Mouse (Mus musculus) bone marrow, adult 2 months (tissue): ENCODE measurements around the gene Psma3. TPM values are rescaled to one million over a fixed set of nuclear protein-coding genes. Genes with fewer than 3 reads are reported as not detected.
A peak's percentile ranks its signal among the peaks of the same experiment; 100 is the strongest.

ENCODE experiments used
- H3K27ac ChIP-seq: fragments of 200-500 bp; 2 replicates; pipeline ENCODE4 v1.5.1; 2012; ENCODE audit warnings: low read depth, mild to moderate bottlenecking, control low read depth, inconsistent platforms, low read length; ENCODE audit not compliant: control insufficient read depth, poor library complexity, insufficient read depth
- H3K4me1 ChIP-seq: fragments of 200-500 bp; 2 replicates; pipeline ENCODE4 v1.6.1; 2011; ENCODE audit warnings: low read length; ENCODE audit not compliant: control insufficient read depth, insufficient read depth
- H3K4me3 ChIP-seq: fragments of 200-500 bp; replicated peaks from 2 replicates; pipeline ENCODE3; 2011; ENCODE audit warnings: mild to moderate bottlenecking, low read depth, low read length, control low read depth; ENCODE audit not compliant: control insufficient read depth
- CTCF ChIP-seq: fragments of 200-500 bp; IDR thresholded peaks from 2 replicates; pipeline ENCODE4 v1.5.1; 2011; ENCODE audit warnings: low read length, control low read depth; ENCODE audit not compliant: control insufficient read depth, insufficient read depth
- POLR2A ChIP-seq: fragments of 200-500 bp; IDR thresholded peaks from 2 replicates; pipeline ENCODE4 v1.6.1; 2011; ENCODE audit warnings: low read depth, mild to moderate bottlenecking, control low read depth, low read length, borderline replicate concordance; ENCODE audit not compliant: control insufficient read depth
- WGBS: fragments of 180-500 bp; shearing (Covaris S2); methylation state at CpG from one replicate; pipeline ENCODE4 v1.1.7; 2018; 5-methylcytosine and 5-hydroxymethylcytosine counted together
- polyA plus RNA-seq: library from polyadenylated mRNA; stranded (reverse); fragments of >200 nt; gene quantifications from 2 replicates; pipeline ENCODE4 v1.2.4, GENCODE M21; 2011; ENCODE audit warnings: low replicate concordance; ENCODE audit not compliant: missing spikeins, insufficient read depth, insufficient read length

Psma3 gene
- polyA plus RNA-seq, 1 experiment, result 186 TPM

DNA sequence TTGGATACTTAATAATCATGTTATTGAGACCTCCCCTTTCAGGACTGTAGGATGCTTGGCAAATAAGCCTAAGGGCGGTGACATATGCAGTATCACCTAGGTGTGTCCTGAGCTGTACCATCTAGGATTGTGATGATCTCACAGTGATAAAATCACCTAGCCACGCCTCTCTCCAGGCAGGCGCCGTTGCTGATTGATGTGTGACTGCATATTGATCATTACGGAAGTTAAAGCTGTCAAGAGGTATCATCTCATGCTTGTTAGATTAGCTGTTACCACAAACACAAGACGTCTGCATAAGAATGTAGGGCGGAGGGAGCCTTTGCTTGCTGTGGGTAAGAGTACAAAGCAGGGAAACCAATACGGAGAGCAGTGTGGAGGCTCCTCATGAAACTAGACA is 55.8 kb downstream of the Psma3 start:
- WGBS, result 87% methylated on average over 8 of the region's 8 CpGs
- TF ChIP-seq CTCF, result no peak
- TF ChIP-seq POLR2A, result no peak
- Histone ChIP-seq H3K4me3 (no peak overlapping the region), H3K4me1 (no peaks in the 10 kb centered on the region), H3K27ac (no peak overlapping the region)

DNA sequence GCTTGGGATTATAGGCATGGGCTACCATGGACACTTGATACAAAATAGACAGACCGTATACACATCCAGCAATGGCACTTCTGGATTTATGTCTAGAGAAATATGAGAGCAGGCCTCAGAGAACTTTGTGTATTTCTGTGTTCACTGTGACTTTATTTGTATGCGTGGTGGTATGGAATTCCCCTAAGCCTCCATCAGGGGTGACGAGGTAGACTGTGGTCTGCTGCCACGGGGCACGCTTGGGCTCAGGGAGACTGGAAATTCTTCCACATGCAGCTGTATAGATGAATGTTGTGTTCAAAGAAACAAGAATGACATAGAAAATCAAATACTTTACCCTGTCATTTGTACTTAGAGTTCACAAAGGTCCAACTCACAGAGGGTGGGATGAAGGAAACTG is 56.3 kb downstream of the Psma3 start:
- Histone ChIP-seq H3K4me1 (no peaks in the 10 kb centered on the region), H3K4me3 (no peak overlapping the region), H3K27ac (no peak overlapping the region)
- 92% methylated on average over 5 of the region's 5 CpGs for WGBS
- TF ChIP-seq POLR2A (no peak), CTCF (no peak)

DNA sequence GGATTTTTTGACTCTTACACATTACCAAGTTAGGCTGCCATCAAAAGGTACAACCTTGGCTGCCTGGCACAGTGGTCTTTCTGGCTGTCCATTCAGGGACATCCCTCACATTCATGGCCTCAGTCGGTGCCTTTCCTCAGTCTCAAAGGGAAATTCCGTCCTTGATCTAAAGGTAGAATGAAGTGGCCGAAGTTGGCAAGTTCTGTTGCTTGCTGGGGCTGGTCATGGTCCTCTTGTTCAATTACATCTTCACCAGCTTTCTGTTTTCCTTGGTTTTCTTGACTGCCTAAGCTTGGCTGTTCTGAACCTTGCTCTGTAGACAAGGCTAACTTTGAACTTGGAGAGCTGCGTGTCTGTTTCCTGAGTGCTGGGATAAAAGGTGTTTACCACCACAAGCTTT is 61.4 kb downstream of the Psma3 start:
- Histone ChIP-seq H3K27ac (no peak overlapping the region), H3K4me1 (peaks cover 2% of the 10 kb centered on the region; the same call in 1 of the 2 replicates), H3K4me3 (no peak overlapping the region)
- TF ChIP-seq POLR2A (no peak), CTCF (no peak)
- WGBS, result 91% methylated on average over 4 of the region's 4 CpGs

DNA sequence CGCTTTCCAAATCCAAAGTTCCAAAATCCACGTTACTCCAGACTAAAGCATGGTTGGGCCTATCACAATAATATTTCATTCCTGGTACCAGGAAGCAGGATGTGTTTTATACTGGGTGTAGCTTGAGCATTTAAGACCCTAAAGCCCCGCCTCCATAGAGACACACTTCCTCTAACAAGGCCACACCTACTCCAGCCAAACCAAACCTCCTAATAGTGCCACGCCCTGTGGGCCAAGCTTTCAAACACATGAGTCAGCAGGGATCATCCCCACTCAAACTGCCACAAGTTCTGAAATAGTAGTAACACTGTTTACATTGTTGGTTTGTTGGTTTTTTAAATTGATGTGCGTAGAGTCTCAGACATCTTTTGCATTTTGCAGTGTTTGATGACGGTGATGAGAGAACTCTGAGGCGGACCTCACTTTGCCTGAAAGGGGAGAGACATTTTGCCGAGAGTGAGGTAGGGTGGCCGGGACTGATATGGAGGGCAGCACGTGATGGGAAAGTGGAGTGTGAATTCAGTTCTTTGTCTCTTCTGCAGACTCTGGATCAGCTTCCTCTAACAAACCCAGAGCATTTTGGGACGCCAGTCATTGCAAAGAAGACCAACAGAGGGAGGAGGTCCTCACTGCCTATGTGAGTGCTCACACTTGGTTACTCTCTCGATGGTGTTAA is 62.4 kb downstream of the Psma3 start:
- TF ChIP-seq POLR2A (no peak), CTCF (no peak)
- Histone ChIP-seq H3K27ac (no peak overlapping the region), H3K4me1 (peaks cover 2% of the 10 kb centered on the region; the same call in 1 of the 2 replicates), H3K4me3 (no peak overlapping the region)
- WGBS, result 89% methylated on average over 12 of the region's 12 CpGs

DNA sequence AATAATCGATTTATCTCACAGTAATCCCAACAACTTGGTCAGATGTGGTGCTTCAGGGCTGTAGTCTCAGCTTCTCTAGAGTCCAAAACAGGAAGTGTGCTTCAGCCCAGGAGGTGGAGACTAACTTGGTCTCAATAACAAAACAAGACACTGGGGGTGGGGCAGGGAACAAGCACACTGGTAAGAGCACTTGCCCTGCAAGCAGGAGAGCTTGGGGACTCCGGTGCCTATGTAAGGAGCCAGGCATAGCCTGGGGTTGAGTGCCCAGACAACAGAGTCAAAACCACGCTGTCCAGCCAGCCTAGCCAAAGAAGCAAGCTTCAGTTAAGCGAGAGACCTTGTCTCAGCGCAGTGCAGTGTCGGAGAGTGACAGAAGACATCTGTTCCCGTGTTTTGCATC is 66.0 kb downstream of the Psma3 start:
- Histone ChIP-seq H3K4me1 (peaks cover 2% of the 10 kb centered on the region; the same call in 1 of the 2 replicates), H3K27ac (peak overlapping the region; percentile 0; the same call in 1 of the 2 replicates), H3K4me3 (no peak overlapping the region)
- TF ChIP-seq POLR2A (no peak), CTCF (no peak)
- WGBS, result 57% methylated on average over 7 of the region's 7 CpGs

DNA sequence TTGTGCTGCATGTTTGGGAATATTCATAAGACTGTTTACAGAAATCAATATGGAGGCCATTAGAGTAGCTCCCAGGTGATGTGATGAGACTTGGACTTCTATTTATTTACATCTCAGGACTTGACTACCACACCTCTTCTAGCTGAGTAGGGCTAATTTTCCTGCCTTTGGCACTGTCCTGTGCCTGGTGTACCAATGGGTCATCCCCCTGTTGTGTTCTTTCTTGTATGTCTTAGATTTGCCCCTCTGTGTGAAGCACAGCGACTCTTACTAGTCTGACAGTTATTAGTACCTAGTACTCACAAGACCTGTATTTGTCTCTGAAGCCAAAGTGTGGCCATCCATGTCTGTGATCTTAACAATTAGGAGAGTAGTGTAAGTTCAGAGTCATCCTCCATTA is 68.0 kb downstream of the Psma3 start:
- no peak overlapping the region for H3K4me3 ChIP-seq
- peaks cover 2% of the 10 kb centered on the region; the same call in 1 of the 2 replicates for H3K4me1 ChIP-seq
- no peak overlapping the region for H3K27ac ChIP-seq
- 94% methylated on average over 1 of the region's 1 CpGs for WGBS
- TF ChIP-seq CTCF (no peak), POLR2A (no peak)

GRCm38 (mm10) chr12:71043571-71043970 is 69.2 kb downstream of the Psma3 start:
- H3K4me1 ChIP-seq, result peaks cover 2% of the 10 kb centered on the region; the same call in 1 of the 2 replicates
- 94% methylated on average over 3 of the region's 3 CpGs for WGBS
- TF ChIP-seq POLR2A (no peak), CTCF (no peak)
- H3K27ac ChIP-seq, result no peak overlapping the region
- H3K4me3 ChIP-seq, result no peak overlapping the region

GRCm38 (mm10) chr12:71044488-71044887 is 70.1 kb downstream of the Psma3 start:
- peaks cover 2% of the 10 kb centered on the region; the same call in 1 of the 2 replicates for H3K4me1 ChIP-seq
- TF ChIP-seq CTCF, result no peak
- no peak for TF ChIP-seq POLR2A
- no peak overlapping the region for H3K27ac ChIP-seq
- H3K4me3 ChIP-seq, result no peak overlapping the region
- WGBS, result 95% methylated on average over 2 of the region's 2 CpGs

Other genes with a start within 250 kb of the Psma3 start
- gene Frmd6, start 149.1 kb upstream of the Psma3 start, polyA plus RNA-seq, result 2.5 and 3.8 TPM in 2 replicates
- gene Actr10, start 36.8 kb upstream of the Psma3 start, polyA plus RNA-seq, result 35.6 and 59.6 TPM in 2 replicates
- 36.2 and 58.7 TPM in 2 replicates for gene Arid4a, start 41.4 kb downstream of the Psma3 start, polyA plus RNA-seq
- gene Tomm20l, start 136.8 kb downstream of the Psma3 start, polyA plus RNA-seq, result not detected in 2 replicates
- 14.1 and 27.3 TPM in 2 replicates for gene Timm9, start 162.1 kb downstream of the Psma3 start, polyA plus RNA-seq
- gene 2700049A03Rik, start 162.2 kb downstream of the Psma3 start, polyA plus RNA-seq, result 3.3 and 5.9 TPM in 2 replicates